Mouse (Mus musculus): ENCODE data around the gene Lmna. TPM values are rescaled to one million over a fixed set of nuclear protein-coding genes. Genes with fewer than 3 reads are reported as not detected.

Gene Lmna
- polyA plus RNA-seq, 1 experiment from 2014 or later = 401 TPM

DNA sequence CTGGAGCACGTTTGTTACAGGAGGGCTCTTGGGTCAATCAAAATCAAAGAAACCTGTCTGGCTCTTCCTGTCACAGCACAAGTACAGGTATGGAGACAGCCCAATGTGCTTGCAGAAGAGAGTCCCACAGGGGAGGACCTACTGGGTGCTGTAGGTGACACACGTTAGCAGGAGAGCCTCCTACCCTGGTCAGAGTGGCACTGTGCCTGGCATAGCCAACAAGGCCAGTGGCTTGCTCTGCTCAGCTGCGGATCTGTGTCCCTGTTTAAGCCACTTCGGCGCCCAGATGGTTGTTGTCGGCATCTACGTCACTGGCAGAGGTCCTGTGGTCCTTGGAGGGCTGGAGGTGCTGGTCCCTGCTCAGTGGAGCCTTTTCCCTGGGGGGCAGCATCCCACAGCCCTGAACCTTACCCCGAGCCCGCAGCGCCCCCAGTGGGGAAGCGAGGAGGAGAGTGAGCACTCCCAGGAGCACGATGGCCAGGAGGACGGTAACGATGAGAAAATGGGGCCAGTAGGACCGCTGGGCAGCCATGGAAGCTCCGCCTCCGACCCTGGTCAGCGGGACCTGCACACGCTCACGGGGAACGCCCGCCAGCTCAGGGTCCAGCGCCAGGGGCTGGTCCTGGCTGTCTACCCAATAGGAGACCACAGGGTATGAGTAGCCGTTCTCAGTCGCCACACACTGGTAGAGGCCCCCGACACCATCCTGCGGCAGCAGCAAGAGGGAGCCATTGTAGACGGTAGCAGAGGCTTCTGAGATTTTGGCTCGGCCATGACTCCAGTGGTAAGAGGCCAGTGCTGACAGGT is 73.2 kb downstream of the Lmna start:
- ChIA-PET POLR2A (interaction anchor here (0.5 to 1.3 kb wide), 2 partner anchors 29 to 45 kb away, joined by 3 to 4 read pairs; no protein-coding TSS in a partner anchor), CTCF (interaction anchor here (0.9 to 4.6 kb wide), 4 partner anchors 15 to 47 kb away, joined by 3 to 17 read pairs (median 3); no protein-coding TSS in a partner anchor)
- in situ Hi-C loops (cut with MboI; ENCODE audit: low pct_unique_long_range_greater_than_20kb) = no loop called here
- no peak for TF ChIP-seq CTCF (IDR thresholded peaks at IDR 0.05)
- DNase-seq (ENCODE audit: low read depth, low spot score) = no peak
- H3K27me3 ChIP-seq = peaks cover 4% of the 10 kb centered on the region
- ATAC-seq = no peak

DNA sequence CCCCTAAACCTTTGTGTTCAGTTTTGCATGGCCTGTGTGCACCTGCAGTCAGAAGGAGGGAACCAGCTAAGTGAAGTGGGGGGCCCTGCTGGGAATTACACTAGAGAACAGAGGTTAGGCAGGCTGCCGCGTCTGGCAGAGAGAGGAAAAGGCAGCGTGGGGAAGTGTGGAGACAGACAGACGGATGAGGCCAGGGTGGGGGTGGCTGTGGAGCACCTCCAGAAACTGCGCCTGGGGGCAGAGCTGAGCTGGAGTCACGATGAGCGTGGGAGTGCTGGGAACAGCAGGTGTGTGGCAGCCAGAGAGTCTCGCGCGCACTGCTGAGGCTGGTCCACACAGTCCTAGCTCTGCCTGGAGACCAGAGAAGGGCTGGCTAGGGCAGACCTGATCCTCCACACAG is 74.2 kb downstream of the Lmna start:
- ATAC-seq (no peak), DNase-seq (ENCODE audit: low read depth, low spot score) (no peak)
- H3K27me3 ChIP-seq = peaks cover 11% of the 10 kb centered on the region
- no peak for TF ChIP-seq CTCF (IDR thresholded peaks at IDR 0.05)
- in situ Hi-C loops (cut with MboI; ENCODE audit: low pct_unique_long_range_greater_than_20kb) = no loop called here
- ChIA-PET POLR2A (no interaction called here), CTCF (interaction anchor here (1.4 to 4.6 kb wide), 2 partner anchors 32 to 48 kb away, joined by 4 to 17 read pairs; no protein-coding TSS in a partner anchor)

Other genes with a start within 250 kb of the Lmna start
- 0.19 TPM for gene Gm38392, start 222.7 kb downstream of the Lmna start, polyA plus RNA-seq (2021)
- gene Tsacc, start 213.0 kb downstream of the Lmna start, polyA plus RNA-seq (2021) = 6.3 TPM
- 573 TPM for gene Cct3, start 212.8 kb downstream of the Lmna start, polyA plus RNA-seq (2021)
- gene Glmp, start 184.9 kb downstream of the Lmna start, polyA plus RNA-seq (2021) = 590 TPM
- 3.1 TPM for gene Tmem79, start 173.8 kb downstream of the Lmna start, polyA plus RNA-seq (2021)
- 90.1 TPM for gene Smg5, start 173.7 kb downstream of the Lmna start, polyA plus RNA-seq (2021)
- 0.04 TPM for gene Paqr6, start 145.4 kb downstream of the Lmna start, polyA plus RNA-seq (2021)
- 0.22 TPM for gene Bglap3, start 137.2 kb downstream of the Lmna start, polyA plus RNA-seq (2021)
- gene Bglap2, start 131.3 kb downstream of the Lmna start, polyA plus RNA-seq (2021) = not detected
- gene Bglap, start 125.5 kb downstream of the Lmna start, polyA plus RNA-seq (2021) = 0.22 TPM
- gene Pmf1, start 99.6 kb downstream of the Lmna start, polyA plus RNA-seq (2021) = 80.1 TPM
- 42.6 TPM for gene Slc25a44, start 84.8 kb downstream of the Lmna start, polyA plus RNA-seq (2021)
- gene Sema4a, start 48.8 kb downstream of the Lmna start, polyA plus RNA-seq (2021) = 6.6 TPM
- 42.6 TPM for gene Mex3a, start 22.4 kb upstream of the Lmna start, polyA plus RNA-seq (2021)
- gene Rab25, start 38.3 kb upstream of the Lmna start, polyA plus RNA-seq (2021) = 0.41 TPM
- 264 TPM for gene Lamtor2, start 43.1 kb upstream of the Lmna start, polyA plus RNA-seq (2021)
- 143 TPM for gene Ubqln4, start 43.8 kb upstream of the Lmna start, polyA plus RNA-seq (2021)
- 410 TPM for gene Ssr2, start 65.9 kb upstream of the Lmna start, polyA plus RNA-seq (2021)
- 175 TPM for gene Arhgef2, start 96.0 kb upstream of the Lmna start, polyA plus RNA-seq (2021)
- gene Rxfp4, start 143.2 kb upstream of the Lmna start, polyA plus RNA-seq (2021) = not detected
- gene Khdc4, start 175.8 kb upstream of the Lmna start, polyA plus RNA-seq (2021) = 112 TPM
- 82.7 TPM for gene Rit1, start 206.9 kb upstream of the Lmna start, polyA plus RNA-seq (2021)